8 mouse cellular contexts compared by ENCODE assay signal in the genomic region with DNA sequence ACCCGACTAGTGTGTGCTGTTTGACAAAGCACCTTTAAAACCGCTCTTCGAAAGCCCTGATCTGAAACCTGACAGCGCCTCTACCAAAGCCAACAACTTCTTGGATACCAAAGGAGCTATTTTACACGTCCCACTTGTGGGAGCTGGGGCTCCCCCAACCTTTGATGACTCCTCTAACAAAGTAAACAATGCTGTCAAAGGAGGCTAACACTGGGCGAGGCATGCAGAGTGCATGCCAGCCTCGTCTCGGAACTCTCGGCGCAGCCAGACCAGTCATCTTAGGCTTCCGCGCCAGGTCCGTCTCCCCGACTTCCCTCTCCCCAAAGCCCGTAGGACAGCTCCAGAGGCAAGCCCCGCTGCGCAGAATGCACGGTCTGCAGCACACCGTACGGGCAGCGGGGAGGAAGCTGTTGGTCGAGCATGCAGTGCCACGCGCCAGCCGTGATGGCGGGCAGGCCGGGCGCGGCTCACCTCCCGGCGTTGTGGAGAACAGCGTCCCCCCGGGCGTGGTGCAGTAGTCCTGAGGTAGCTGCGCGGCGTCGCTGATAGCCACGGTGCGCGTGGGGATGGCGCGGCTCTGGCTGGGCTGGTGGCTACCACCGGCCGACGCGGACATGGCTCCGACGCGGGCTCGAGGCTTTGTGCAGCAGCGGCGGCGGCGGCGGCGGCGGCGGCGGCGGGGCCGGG. TPM values are rescaled to one million over a fixed set of nuclear protein-coding genes. Genes with fewer than 3 reads are reported as not detected.
DNase-seq lines count a peak whose midpoint lies in the region; ATAC-seq and TF ChIP-seq lines count a peak whose summit lies in the region.

No protein-coding gene starts in this region.

- peak overlapping the region; percentile 92 for H3K9ac ChIP-seq in embryonic facial prominence, embryonic 12.5 days
- peak overlapping the region; percentile 95 for H3K9ac ChIP-seq in liver, embryonic 11.5 days (ENCODE audit: low read depth, low read length)
- peak overlapping the region; percentile 84 for H3K9ac ChIP-seq in midbrain, postnatal 0 days (replicated peaks; ENCODE audit: low read length, poor library complexity, severe bottlenecking)

- H3K27me3 ChIP-seq in embryonic facial prominence, embryonic 12.5 days = no peaks in the 10 kb centered on the region
- no peaks in the 10 kb centered on the region for H3K27me3 ChIP-seq in heart, embryonic 10.5 days (ENCODE audit: insufficient read depth, poor library complexity, severe bottlenecking)
- no peaks in the 10 kb centered on the region for H3K27me3 ChIP-seq in liver, embryonic 11.5 days (replicated peaks; ENCODE audit: control insufficient read depth, insufficient read depth, low read length)
- no peaks in the 10 kb centered on the region for H3K27me3 ChIP-seq in midbrain, postnatal 0 days (ENCODE audit: insufficient read depth, low read length)

- ATAC-seq in embryonic facial prominence, embryonic 12.5 days (ENCODE audit: insufficient number of reproducible peaks, insufficient read depth, low FRiP score, low TSS enrichment) = peak; percentile 62
- peak; percentile 35 for ATAC-seq in liver, embryonic 11.5 days (replicated peaks; ENCODE audit: low FRiP score)
- ATAC-seq in midbrain, postnatal 0 days (ENCODE audit: low FRiP score) = peak; percentile 73

- peak overlapping the region; percentile 78 for H3K27ac ChIP-seq in embryonic facial prominence, embryonic 12.5 days
- H3K27ac ChIP-seq in heart, embryonic 10.5 days = peak overlapping the region; percentile 96
- peak overlapping the region; percentile 80 for H3K27ac ChIP-seq in liver, embryonic 11.5 days (ENCODE audit: low read depth, low read length)
- peak overlapping the region; percentile 77 for H3K27ac ChIP-seq in midbrain, postnatal 0 days (ENCODE audit: low read depth, low read length)

- H3K4me1 ChIP-seq in embryonic facial prominence, embryonic 12.5 days = peaks cover 33% of the 10 kb centered on the region
- peaks cover 36% of the 10 kb centered on the region for H3K4me1 ChIP-seq in heart, embryonic 10.5 days
- peaks cover 30% of the 10 kb centered on the region for H3K4me1 ChIP-seq in liver, embryonic 11.5 days (replicated peaks; ENCODE audit: control insufficient read depth, insufficient read depth, low read length)
- peaks cover 9% of the 10 kb centered on the region; the same call in 1 of the 2 replicates for H3K4me1 ChIP-seq in midbrain, postnatal 0 days (ENCODE audit: insufficient read depth, low read length)

- TF ChIP-seq CTCF in midbrain, postnatal 0 days (IDR thresholded peaks at IDR 0.05) = peak; percentile 19; the same call in 1 of the 2 replicates

- H3K36me3 ChIP-seq in embryonic facial prominence, embryonic 12.5 days = no peaks in the 10 kb centered on the region; the same call in 1 of the 2 replicates
- peaks cover 20% of the 10 kb centered on the region for H3K36me3 ChIP-seq in heart, embryonic 10.5 days
- peaks cover 17% of the 10 kb centered on the region for H3K36me3 ChIP-seq in liver, embryonic 11.5 days (ENCODE audit: control insufficient read depth, insufficient read depth, low read length)
- no peaks in the 10 kb centered on the region; the same call in 1 of the 2 replicates for H3K36me3 ChIP-seq in midbrain, postnatal 0 days (ENCODE audit: insufficient read depth, low read length)

- peak; percentile 39 for DNase-seq in retina, embryonic 14.5 days (ENCODE audit: low spot score)
- DNase-seq in retina, postnatal 1 day = no peak
- peak; percentile 85 for DNase-seq in heart, embryonic 10.5 days (ENCODE audit: low spot score)
- DNase-seq in kidney, adult 9 months = peak; percentile 47
- peak; percentile 63 for DNase-seq in liver, embryonic 11.5 days (ENCODE audit: low spot score)
- DNase-seq in midbrain, postnatal 0 days (ENCODE audit: low spot score) = peak; percentile 25
- DNase-seq in spleen, postnatal 4 days (ENCODE audit: low spot score in 2 of 2) = peak; percentile 59 to 85

- H3K9me3 ChIP-seq in embryonic facial prominence, embryonic 12.5 days = no peaks in the 10 kb centered on the region
- no peaks in the 10 kb centered on the region for H3K9me3 ChIP-seq in heart, embryonic 10.5 days
- no peaks in the 10 kb centered on the region for H3K9me3 ChIP-seq in liver, embryonic 11.5 days (ENCODE audit: control insufficient read depth, low read length)
- H3K9me3 ChIP-seq in midbrain, postnatal 0 days (ENCODE audit: low read length) = no peaks in the 10 kb centered on the region

- H3K4me2 ChIP-seq in embryonic facial prominence, embryonic 12.5 days (replicated peaks) = peak overlapping the region; percentile 86
- peak overlapping the region; percentile 90 for H3K4me2 ChIP-seq in liver, embryonic 11.5 days
- peak overlapping the region; percentile 73 for H3K4me2 ChIP-seq in midbrain, postnatal 0 days (ENCODE audit: low read depth, low read length, poor library complexity, severe bottlenecking)

- peak overlapping the region; percentile 96 for H3K4me3 ChIP-seq in embryonic facial prominence, embryonic 12.5 days
- H3K4me3 ChIP-seq in heart, embryonic 10.5 days = peak overlapping the region; percentile 100
- H3K4me3 ChIP-seq in liver, embryonic 11.5 days (ENCODE audit: low read depth, low read length) = peak overlapping the region; percentile 100
- peak overlapping the region; percentile 75 for H3K4me3 ChIP-seq in midbrain, postnatal 0 days (ENCODE audit: low read depth, low read length)

- under 1% methylated on average over 62 of the region's 62 CpGs for WGBS in embryonic facial prominence, embryonic 12.5 days
- under 1% methylated on average over 62 of the region's 62 CpGs for WGBS in heart, embryonic 10.5 days
- WGBS in liver, embryonic 11.5 days = under 1% methylated on average over 58 of the region's 62 CpGs
- under 1% methylated on average over 54 of the region's 62 CpGs for WGBS in midbrain, postnatal 0 days

RNA-seq across cellular contexts. Expression of a gene that starts 0.4 kb away (rescaled TPM):
- 60.4 and 64.9 TPM in 2 replicates for polyA plus RNA-seq in embryonic facial prominence, embryonic 12.5 days (2016; fragmentation: Nextera tagmentation; extraction: Ambion mirVana)
- 51.2 and 53.1 TPM in 2 replicates for polyA plus RNA-seq in heart, embryonic 10.5 days (2016; fragmentation: Nextera tagmentation; extraction: Ambion mirVana)
- 27.1 and 33.3 TPM in 2 replicates for polyA plus RNA-seq in liver, embryonic 11.5 days (2014; fragmentation: Nextera tagmentation; extraction: Ambion mirVana)
- 14.2 and 18.5 TPM in 2 replicates for total RNA-seq in midbrain, postnatal 0 days (2014; rRNA removed)
- 24.9 and 27.0 TPM in 2 replicates for polyA plus RNA-seq in midbrain, postnatal 0 days (2015; fragmentation: Nextera tagmentation; extraction: Ambion mirVana)

RNA-seq across cellular contexts. Expression of a gene that starts 23.5 kb away (rescaled TPM):
- polyA plus RNA-seq in embryonic facial prominence, embryonic 12.5 days (2016; fragmentation: Nextera tagmentation; extraction: Ambion mirVana) = 10.9 and 12.7 TPM in 2 replicates
- 10.5 and 14.0 TPM in 2 replicates for polyA plus RNA-seq in heart, embryonic 10.5 days (2016; fragmentation: Nextera tagmentation; extraction: Ambion mirVana)
- polyA plus RNA-seq in liver, embryonic 11.5 days (2014; fragmentation: Nextera tagmentation; extraction: Ambion mirVana) = 12.0 and 14.1 TPM in 2 replicates
- total RNA-seq in midbrain, postnatal 0 days (2014; rRNA removed) = 11.2 and 15.5 TPM in 2 replicates
- 8.1 and 8.3 TPM in 2 replicates for polyA plus RNA-seq in midbrain, postnatal 0 days (2015; fragmentation: Nextera tagmentation; extraction: Ambion mirVana)

RNA-seq across cellular contexts. Expression of a gene that starts 34.3 kb away (rescaled TPM):
- polyA plus RNA-seq in embryonic facial prominence, embryonic 12.5 days (2016; fragmentation: Nextera tagmentation; extraction: Ambion mirVana) = 0.10 TPM in 1 of 2 replicates, not detected in the other
- polyA plus RNA-seq in heart, embryonic 10.5 days (2016; fragmentation: Nextera tagmentation; extraction: Ambion mirVana) = 0.28 TPM in 1 of 2 replicates, not detected in the other
- polyA plus RNA-seq in liver, embryonic 11.5 days (2014; fragmentation: Nextera tagmentation; extraction: Ambion mirVana) = 0.84 and 0.86 TPM in 2 replicates
- 0.38 and 0.47 TPM in 2 replicates for total RNA-seq in midbrain, postnatal 0 days (2014; rRNA removed)
- 0.26 and 0.37 TPM in 2 replicates for polyA plus RNA-seq in midbrain, postnatal 0 days (2015; fragmentation: Nextera tagmentation; extraction: Ambion mirVana)
